Mouse (Mus musculus): ENCODE results near the gene Arg1. TPM values are rescaled to one million over a fixed set of nuclear protein-coding genes. Genes with fewer than 3 reads are reported as not detected.

Gene Arg1
- total and polyA plus RNA-seq, 3 experiments = 0.26 TPM; not detected in 2

DNA sequence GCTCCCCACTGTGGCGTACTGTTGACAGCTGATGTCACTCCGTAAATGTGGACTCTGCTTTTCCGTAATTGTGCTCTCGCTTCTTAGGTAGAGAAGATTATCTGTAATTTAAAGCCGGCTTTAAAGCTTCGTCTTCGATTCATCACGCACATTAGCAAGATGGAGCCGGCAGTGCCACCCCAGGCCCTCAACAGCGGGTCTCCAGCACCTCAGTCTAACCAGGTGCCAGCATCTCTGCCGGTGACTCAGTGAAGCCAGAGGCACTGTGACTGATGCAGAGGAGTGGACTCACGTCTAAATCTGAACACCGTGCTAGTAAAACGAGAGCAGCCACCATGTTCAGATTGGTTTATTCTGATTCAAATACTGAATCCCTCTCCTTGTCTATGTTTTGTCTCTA, 14.7 kb downstream of the Arg1 start:
- TF ChIP-seq MAFK (IDR thresholded peaks at IDR 0.05; ENCODE audit: borderline replicate concordance, low read depth, low read length) = no peak
- no peak for TF ChIP-seq EP300 (IDR thresholded peaks at IDR 0.05; ENCODE audit: low read depth in 1 of 2, low read length in 2 of 2)
- no peak for TF ChIP-seq POLR2AphosphoS2 (IDR thresholded peaks at IDR 0.05; ENCODE audit: low read length)
- TF ChIP-seq TCF12 (IDR thresholded peaks at IDR 0.05; ENCODE audit: low read depth, low read length) = no peak
- TF ChIP-seq GATA1 (IDR thresholded peaks at IDR 0.05; ENCODE audit: low read depth, low read length) = no peak
- no peak for TF ChIP-seq ZKSCAN1 (IDR thresholded peaks at IDR 0.05; ENCODE audit: low read depth, low read length)
- no peak for TF ChIP-seq SMC3 (IDR thresholded peaks at IDR 0.05; ENCODE audit: low read depth, low read length)
- no peak for TF ChIP-seq RAD21 (IDR thresholded peaks at IDR 0.05; ENCODE audit: low read depth, low read length)
- no peak for TF ChIP-seq MYC (IDR thresholded peaks at IDR 0.05; ENCODE audit: low read depth, low read length)
- no peak for TF ChIP-seq MYB (IDR thresholded peaks at IDR 0.05; ENCODE audit: low read depth, low read length)
- no peak overlapping the region for H3K4me3 ChIP-seq (ENCODE audit: control insufficient read depth in 1 of 2, insufficient read depth in 1 of 2, low read depth in 2 of 2, low read length in 2 of 2)
- peaks cover 0 to 7% of the 10 kb centered on the region in 2 experiments; a peak in 2 of 4 replicates for H3K36me3 ChIP-seq (ENCODE audit: control insufficient read depth in 1 of 2, insufficient read depth in 2 of 2, low read length in 2 of 2)
- H3K9ac ChIP-seq (ENCODE audit: control insufficient read depth, low read depth, low read length, poor library complexity, severe bottlenecking) = no peak overlapping the region
- no peak overlapping the region for H3K27ac ChIP-seq (ENCODE audit: control insufficient read depth, low read depth, low read length)
- no peaks in the 10 kb centered on the region for H3K9me3 ChIP-seq (replicated peaks; ENCODE audit: insufficient read depth, low read length)
- no peak for DNase-seq (ENCODE audit: low read depth, low spot score)
- H3K79me2 ChIP-seq (ENCODE audit: control insufficient read depth, insufficient read depth, low read length, poor library complexity) = no peaks in the 10 kb centered on the region
- H3K27me3 ChIP-seq (ENCODE audit: control insufficient read depth in 1 of 2, insufficient read depth in 2 of 2, low read length in 2 of 2) = no peaks in the 10 kb centered on the region
- no peaks in the 10 kb centered on the region for H3K4me1 ChIP-seq (ENCODE audit: control insufficient read depth in 1 of 2, insufficient read depth in 2 of 2, low read length in 2 of 2)

DNA sequence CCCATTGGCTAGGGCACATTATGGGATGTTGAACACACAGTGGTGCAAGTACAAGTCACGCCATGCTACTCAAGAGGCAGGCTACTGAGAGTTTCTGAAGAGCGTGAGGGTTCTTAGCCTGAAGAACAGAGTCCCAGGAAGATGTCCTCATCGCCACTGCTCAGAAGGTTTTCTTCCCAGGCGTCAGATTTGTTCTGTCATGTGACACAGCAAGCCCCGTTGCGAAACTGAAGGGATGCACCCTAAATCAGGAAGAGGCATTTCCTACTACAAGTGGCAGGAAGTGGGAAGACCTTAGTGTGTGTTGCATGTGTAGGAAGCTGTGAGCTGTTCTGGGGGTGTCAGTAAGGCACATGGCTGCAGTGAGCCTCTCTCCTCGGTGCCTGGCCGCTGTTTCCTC, 16.1 kb downstream of the Arg1 start:
- H3K27me3 ChIP-seq (ENCODE audit: control insufficient read depth in 1 of 2, insufficient read depth in 2 of 2, low read length in 2 of 2) = no peaks in the 10 kb centered on the region
- H3K4me1 ChIP-seq (ENCODE audit: control insufficient read depth in 1 of 2, insufficient read depth in 2 of 2, low read length in 2 of 2) = no peaks in the 10 kb centered on the region
- no peak for DNase-seq (ENCODE audit: low read depth, low spot score)
- H3K79me2 ChIP-seq (ENCODE audit: control insufficient read depth, insufficient read depth, low read length, poor library complexity) = no peaks in the 10 kb centered on the region
- H3K27ac ChIP-seq (ENCODE audit: control insufficient read depth, low read depth, low read length) = no peak overlapping the region
- H3K4me3 ChIP-seq (ENCODE audit: control insufficient read depth in 1 of 2, insufficient read depth in 1 of 2, low read depth in 2 of 2, low read length in 2 of 2) = no peak overlapping the region
- no peak overlapping the region for H3K9ac ChIP-seq (ENCODE audit: control insufficient read depth, low read depth, low read length, poor library complexity, severe bottlenecking)
- TF ChIP-seq E2F4 (IDR thresholded peaks at IDR 0.05; ENCODE audit: borderline replicate concordance, low read depth, low read length) = no peak
- no peak for TF ChIP-seq RAD21 (IDR thresholded peaks at IDR 0.05; ENCODE audit: low read depth, low read length)
- TF ChIP-seq ZNF384 (IDR thresholded peaks at IDR 0.05; ENCODE audit: low read depth, low read length) = no peak
- TF ChIP-seq MEF2A (IDR thresholded peaks at IDR 0.05; ENCODE audit: extremely low read depth, insufficient replicate concordance, low read depth, low read length, poor library complexity, severe bottlenecking) = no peak
- no peak for TF ChIP-seq MAFK (IDR thresholded peaks at IDR 0.05; ENCODE audit: borderline replicate concordance, low read depth, low read length)
- TF ChIP-seq MYC (IDR thresholded peaks at IDR 0.05; ENCODE audit: low read depth, low read length) = no peak
- no peak for TF ChIP-seq BHLHE40 (IDR thresholded peaks at IDR 0.05; ENCODE audit: borderline replicate concordance, low read depth, low read length)
- no peak for TF ChIP-seq NELFE (IDR thresholded peaks at IDR 0.05; ENCODE audit: low read depth, low read length)
- no peak for TF ChIP-seq CTCF (IDR thresholded peaks at IDR 0.05 in 2 of 3, conservative IDR thresholded peaks at IDR 0.05 in 1 of 3; ENCODE audit: control insufficient read depth in 1 of 3, insufficient read depth in 1 of 3, low read depth in 2 of 3, low read length in 3 of 3, poor library complexity in 1 of 3, severe bottlenecking in 1 of 3)
- H3K9me3 ChIP-seq (replicated peaks; ENCODE audit: insufficient read depth, low read length) = no peaks in the 10 kb centered on the region
- peaks cover 0 to 7% of the 10 kb centered on the region in 2 experiments; a peak in 2 of 4 replicates for H3K36me3 ChIP-seq (ENCODE audit: control insufficient read depth in 1 of 2, insufficient read depth in 2 of 2, low read length in 2 of 2)

All from MEL (cell line).